Comparison of ENCODE assay signal across 30 mouse cellular contexts in the genomic region with DNA sequence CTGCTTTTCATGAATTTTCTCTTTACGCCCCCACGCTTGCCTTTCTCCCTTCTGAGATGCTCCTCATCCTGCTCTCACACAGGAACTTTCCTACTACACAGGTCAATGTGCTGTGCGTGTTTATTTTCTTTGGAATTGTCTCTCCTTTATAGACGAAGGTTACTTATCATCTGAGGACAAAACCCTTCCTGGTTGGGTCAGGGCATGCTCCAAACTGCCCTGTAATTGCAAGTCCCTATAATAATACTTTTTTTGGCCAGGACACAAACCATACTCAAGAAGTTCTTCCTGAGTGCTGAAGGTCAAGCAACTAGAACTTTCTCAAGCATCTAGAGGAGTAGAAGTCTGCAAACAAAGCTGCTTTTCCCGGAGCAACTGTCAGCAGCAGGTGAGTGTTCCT.
"Had no signal": no experiment of that assay in that cellular context is flagged by ENCODE, and none has a peak within 500 bp of the region (broad histone marks: within the 10 kb centered on the region; RNA-seq: fewer than 3 reads in every experiment).

No protein-coding gene starts in this region.

- H3K9me3 ChIP-seq: limb, embryonic 10.5 days; limb, embryonic 12.5 days; limb, embryonic 13.5 days; limb, embryonic 15.5 days; liver, embryonic 12.5 days; liver, embryonic 13.5 days; liver, embryonic 15.5 days; lung, embryonic 15.5 days; megakaryocyte, embryonic 14.5 days; midbrain, embryonic 10.5 days; midbrain, embryonic 12.5 days; midbrain, embryonic 13.5 days; midbrain, embryonic 15.5 days; neural tube, embryonic 12.5 days had no signal

- H3K4me1 ChIP-seq: limb, embryonic 12.5 days; limb, embryonic 13.5 days; limb, embryonic 15.5 days; liver, embryonic 12.5 days; liver, embryonic 13.5 days; liver, embryonic 15.5 days; megakaryocyte, embryonic 14.5 days; midbrain, embryonic 13.5 days; midbrain, embryonic 15.5 days; neural tube, embryonic 12.5 days had no signal

- H3K27ac ChIP-seq: limb, embryonic 10.5 days; limb, embryonic 12.5 days; limb, embryonic 13.5 days; limb, embryonic 15.5 days; liver, embryonic 12.5 days; liver, embryonic 13.5 days; liver, embryonic 14.5 days; liver, embryonic 15.5 days; lung, embryonic 15.5 days; macrophage; midbrain, embryonic 10.5 days; midbrain, embryonic 12.5 days; midbrain, embryonic 13.5 days; midbrain, embryonic 15.5 days; neural tube, embryonic 12.5 days had no signal

- H3K9ac ChIP-seq: limb, embryonic 12.5 days; limb, embryonic 13.5 days; limb, embryonic 15.5 days; liver, embryonic 12.5 days; liver, embryonic 13.5 days; liver, embryonic 14.5 days; liver, embryonic 15.5 days; liver, postnatal 0 days; lung, embryonic 14.5 days; lung, embryonic 15.5 days; midbrain, embryonic 12.5 days; midbrain, embryonic 13.5 days; midbrain, embryonic 15.5 days; neural tube, embryonic 12.5 days had no signal

- H3K4me2 ChIP-seq: limb, embryonic 12.5 days; limb, embryonic 13.5 days; limb, embryonic 15.5 days; liver, embryonic 11.5 days; liver, embryonic 12.5 days; liver, embryonic 13.5 days; liver, embryonic 15.5 days; lung, embryonic 14.5 days; lung, embryonic 15.5 days; midbrain, embryonic 11.5 days; midbrain, embryonic 12.5 days; midbrain, embryonic 13.5 days; midbrain, embryonic 15.5 days; neural tube, embryonic 12.5 days had no signal

- H3K4me3 ChIP-seq: limb, embryonic 10.5 days; limb, embryonic 12.5 days; limb, embryonic 13.5 days; limb, embryonic 15.5 days; liver, embryonic 12.5 days; liver, embryonic 13.5 days; liver, embryonic 15.5 days; lung, embryonic 15.5 days; megakaryocyte, embryonic 14.5 days; midbrain, embryonic 10.5 days; midbrain, embryonic 12.5 days; midbrain, embryonic 13.5 days; midbrain, embryonic 15.5 days; myocyte; neural tube, embryonic 12.5 days had no signal

- H3K27me3 ChIP-seq: limb, embryonic 12.5 days; limb, embryonic 13.5 days; limb, embryonic 15.5 days; lung, embryonic 15.5 days; midbrain, embryonic 12.5 days; midbrain, embryonic 13.5 days; midbrain, embryonic 15.5 days; neural tube, embryonic 12.5 days had no signal

- H3K36me3 ChIP-seq: limb, embryonic 10.5 days; limb, embryonic 12.5 days; limb, embryonic 13.5 days; limb, embryonic 15.5 days; liver, embryonic 12.5 days; liver, embryonic 13.5 days; liver, embryonic 15.5 days; lung, embryonic 15.5 days; midbrain, embryonic 10.5 days; midbrain, embryonic 12.5 days; midbrain, embryonic 13.5 days; midbrain, embryonic 15.5 days; neural tube, embryonic 12.5 days had no signal

- DNase-seq: left cerebral cortex, postnatal 4 days; liver; liver, embryonic 13.5 days; liver, postnatal 0 days; lung, adult 18-20 months; lung, adult 2 months; lung, embryonic 14.5 days; lung, postnatal 10 days; lung, postnatal 36 days; lung, postnatal 4 days; midbrain, embryonic 14.5 days had no signal

- ATAC-seq: liver, embryonic 12.5 days; liver, postnatal 0 days; midbrain, embryonic 13.5 days; midbrain, embryonic 15.5 days; midbrain, embryonic 16.5 days had no signal
